Mouse (Mus musculus) neural tube, embryonic 11.5 days (tissue): ENCODE measurements at regions not wholly inside any gene's neighbourhood (a gene's known extent, or its start where the extent isn't known, plus 50 kb on each side); places are given as distances from the start of the nearest gene placed in this dataset.

Experiments used
- ATAC-seq: fragments of 200-750 bp; cut with Nextera tagmentation; 2 replicates; pipeline ENCODE4 v1.8.0; 2017; ENCODE audit warnings: moderate number of reproducible peaks, mild to moderate bottlenecking, moderate TSS enrichment, moderate library complexity; ENCODE audit not compliant: insufficient read depth, low FRiP score, low TSS enrichment
- DNase-seq: peaks from one replicate; pipeline ENCODE4 v3.0.0-alpha.2; 2015; ENCODE audit warnings: low spot score
- H3K27ac ChIP-seq: fragments of 300-500 bp; sonication (generic); 2 replicates; pipeline ENCODE4 v1.5.1; 2014; ENCODE audit warnings: low read depth, mild to moderate bottlenecking, low read length
- H3K27me3 ChIP-seq: fragments of 300-500 bp; sonication (generic); 2 replicates; pipeline ENCODE4 v1.6.1; 2014; ENCODE audit warnings: mild to moderate bottlenecking, low read length, mixed read lengths; ENCODE audit not compliant: control insufficient read depth, insufficient read depth
- H3K36me3 ChIP-seq: fragments of 300-500 bp; sonication (generic); 2 replicates; pipeline ENCODE4 v1.6.1; 2014; ENCODE audit warnings: mild to moderate bottlenecking, low read length, moderate library complexity, mixed read lengths; ENCODE audit not compliant: control insufficient read depth, insufficient read depth
- H3K4me1 ChIP-seq: fragments of 300-500 bp; sonication (generic); 2 replicates; pipeline ENCODE4 v1.6.1; 2014; ENCODE audit warnings: low read length, mixed read lengths; ENCODE audit not compliant: control insufficient read depth, insufficient read depth
- H3K4me2 ChIP-seq: fragments of 300-500 bp; sonication (generic); 2 replicates; pipeline ENCODE4 v1.6.1; 2014; ENCODE audit warnings: low read depth, mild to moderate bottlenecking, moderate library complexity
- H3K4me3 ChIP-seq: fragments of 300-500 bp; sonication (generic); 2 replicates; pipeline ENCODE4 v1.5.1; 2014; ENCODE audit warnings: low read depth, low read length
- H3K9ac ChIP-seq: fragments of 300-500 bp; sonication (generic); 2 replicates; pipeline ENCODE4 v1.6.1; 2014; ENCODE audit warnings: mild to moderate bottlenecking, low read length
- H3K9me3 ChIP-seq: fragments of 300-500 bp; sonication (generic); 2 replicates; pipeline ENCODE4 v1.6.1; 2016; ENCODE audit warnings: low read length; ENCODE audit not compliant: control insufficient read depth
- WGBS: fragments of 180-500 bp; shearing (Covaris S2); extraction: QIAGEN DNeasy Blood & Tissue Kit; methylation state at CpG from one replicate; pipeline ENCODE4 v1.1.7; 2014; 5-methylcytosine and 5-hydroxymethylcytosine counted together

DNA sequence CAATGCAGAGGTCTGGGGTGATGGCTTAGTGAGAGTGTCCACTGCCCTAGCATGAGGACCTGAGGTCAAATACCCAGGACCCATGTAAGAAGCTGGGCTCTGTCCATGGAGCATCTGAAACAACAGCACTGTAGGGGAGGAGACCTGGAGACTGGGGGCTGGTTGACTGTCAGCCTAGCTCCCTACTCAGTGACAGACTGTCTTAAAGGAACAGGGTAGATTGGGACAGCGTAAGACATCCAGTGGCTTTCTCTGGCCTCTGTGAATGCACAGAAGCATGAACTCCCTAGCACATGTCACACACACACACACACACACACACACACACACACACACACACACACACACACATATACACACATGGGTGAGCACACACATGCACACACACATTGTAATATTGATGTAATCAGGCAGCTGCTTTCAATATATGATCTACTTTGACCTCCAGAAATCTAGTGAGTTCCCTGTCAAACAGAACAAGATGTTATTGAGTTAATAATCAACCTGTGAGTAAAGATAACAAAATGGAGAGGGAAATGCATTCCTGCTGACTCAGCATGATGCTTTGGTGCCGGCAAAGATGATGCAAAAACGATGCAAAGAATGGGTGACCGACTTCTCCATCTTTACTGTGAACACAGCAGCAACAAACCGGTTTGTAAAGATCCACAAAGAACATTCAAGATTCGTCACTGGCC, 133.6 kb upstream of the Zfp217 start:
- 78% methylated on average over 6 of the region's 6 CpGs for WGBS
- Histone ChIP-seq H3K27ac (no peak overlapping the region), H3K4me3 (no peak overlapping the region), H3K9ac (no peak overlapping the region), H3K27me3 (no peaks in the 10 kb centered on the region), H3K9me3 (no peaks in the 10 kb centered on the region), H3K36me3 (no peaks in the 10 kb centered on the region), H3K4me1 (no peaks in the 10 kb centered on the region), H3K4me2 (no peak overlapping the region)
- ATAC-seq (no peak), DNase-seq (no peak)

DNA sequence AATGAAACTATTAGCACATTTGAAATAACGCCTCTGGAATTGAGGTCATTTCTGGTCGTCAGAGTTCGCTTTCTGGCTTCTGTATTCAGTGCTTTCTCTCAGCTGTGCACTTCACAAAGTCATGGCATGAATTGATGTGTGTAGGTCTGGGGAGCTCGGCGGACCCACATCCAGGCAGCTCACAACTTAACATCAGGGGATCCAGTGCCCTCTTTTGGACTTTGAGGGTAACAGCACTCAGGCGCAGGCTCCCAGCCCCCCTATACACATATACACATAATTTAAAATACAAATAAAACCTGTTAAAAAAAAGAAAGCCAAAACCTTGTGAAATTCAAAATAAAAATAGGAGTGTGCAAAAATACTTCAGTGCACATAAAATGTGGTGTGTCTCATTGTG, 132.8 kb upstream of the Zfp217 start:
- no peaks in the 10 kb centered on the region for H3K36me3 ChIP-seq
- no peak overlapping the region for H3K4me3 ChIP-seq
- H3K27me3 ChIP-seq: no peaks in the 10 kb centered on the region
- WGBS: 73% methylated on average over 6 of the region's 6 CpGs
- H3K9me3 ChIP-seq: no peaks in the 10 kb centered on the region
- H3K9ac ChIP-seq: no peak overlapping the region
- H3K27ac ChIP-seq: no peak overlapping the region
- DNase-seq: peak; percentile 40
- no peak overlapping the region for H3K4me2 ChIP-seq
- ATAC-seq: no peak
- no peaks in the 10 kb centered on the region for H3K4me1 ChIP-seq

DNA sequence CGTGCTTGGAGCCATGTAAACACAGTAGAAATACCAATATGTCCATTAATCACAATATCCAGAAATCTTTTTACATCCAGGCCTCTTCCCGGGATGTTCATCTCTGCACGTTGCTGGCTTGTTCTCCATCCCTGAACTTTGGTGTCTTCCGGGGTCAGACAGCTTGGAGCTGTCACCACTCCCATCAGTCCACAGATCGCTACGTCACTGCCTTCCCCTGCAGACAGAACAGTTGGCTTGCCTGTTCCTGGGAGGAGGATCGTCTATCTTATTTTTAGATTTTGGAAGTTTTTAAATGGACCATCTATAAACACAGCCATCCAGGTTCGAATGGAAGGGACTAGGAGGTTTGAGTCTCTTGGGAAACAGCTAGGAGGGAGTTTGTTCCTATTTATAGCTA, 130.0 kb upstream of the Zfp217 start:
- no peak for ATAC-seq
- Histone ChIP-seq H3K36me3 (no peaks in the 10 kb centered on the region), H3K4me2 (no peak overlapping the region), H3K9ac (no peak overlapping the region), H3K4me1 (no peaks in the 10 kb centered on the region), H3K9me3 (no peaks in the 10 kb centered on the region), H3K27ac (no peak overlapping the region), H3K27me3 (no peaks in the 10 kb centered on the region), H3K4me3 (no peak overlapping the region)
- 80% methylated on average over 8 of the region's 8 CpGs for WGBS
- DNase-seq: no peak

DNA sequence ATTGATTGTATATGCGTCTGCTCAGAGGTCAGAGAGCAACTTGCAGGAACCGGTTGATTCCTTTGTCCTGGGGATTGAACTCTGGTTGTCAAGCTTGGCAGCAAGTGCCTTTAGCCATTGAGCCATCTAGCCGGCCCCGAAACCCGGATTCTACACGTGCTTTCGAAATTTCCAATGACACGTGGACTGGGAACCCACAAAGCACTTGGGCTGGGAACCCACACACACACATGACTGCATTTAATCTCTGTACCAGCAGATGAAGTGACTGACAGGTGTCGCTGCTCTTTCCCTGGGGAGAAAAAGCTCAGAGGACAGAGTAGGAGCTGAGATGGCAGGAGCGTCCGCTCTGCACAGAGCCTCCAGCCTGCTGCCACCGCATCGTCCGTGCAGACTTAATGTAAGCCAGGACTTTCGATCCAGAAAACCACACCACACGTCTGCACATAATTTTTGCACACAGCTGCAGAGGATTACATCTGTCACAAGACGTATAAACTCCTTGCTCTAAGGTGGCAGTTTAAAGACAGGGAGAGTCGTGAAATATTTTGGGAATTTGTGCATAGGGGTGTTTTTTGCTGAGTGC, 129.4 kb upstream of the Zfp217 start:
- no peak for ATAC-seq
- Histone ChIP-seq H3K4me2 (no peak overlapping the region), H3K4me3 (no peak overlapping the region), H3K27me3 (no peaks in the 10 kb centered on the region), H3K4me1 (no peaks in the 10 kb centered on the region), H3K27ac (no peak overlapping the region), H3K9ac (no peak overlapping the region), H3K36me3 (no peaks in the 10 kb centered on the region), H3K9me3 (no peaks in the 10 kb centered on the region)
- no peak for DNase-seq
- WGBS: 85% methylated on average over 18 of the region's 18 CpGs

DNA sequence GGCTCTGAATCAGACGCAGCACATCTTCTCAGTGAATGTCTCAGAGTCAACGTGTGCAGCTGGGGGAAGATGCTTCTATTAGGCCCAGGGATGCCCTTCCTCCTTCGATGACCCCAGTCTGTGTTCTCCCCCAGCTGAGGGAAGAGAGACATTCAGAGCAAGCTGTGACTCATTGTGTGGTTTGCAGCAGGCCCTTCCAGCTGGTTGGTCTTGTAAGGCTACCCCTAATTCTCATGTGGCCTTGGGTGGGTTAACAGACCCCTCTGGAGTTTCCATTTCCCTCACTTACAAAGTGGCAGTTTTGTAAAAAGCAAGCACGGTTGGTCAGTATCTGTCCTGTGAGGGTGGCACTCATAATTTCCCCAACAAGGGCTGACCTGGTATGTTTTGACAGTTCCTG, 127.8 kb upstream of the Zfp217 start:
- no peak overlapping the region for H3K27ac ChIP-seq
- H3K36me3 ChIP-seq: no peaks in the 10 kb centered on the region
- no peak overlapping the region for H3K9ac ChIP-seq
- no peaks in the 10 kb centered on the region for H3K27me3 ChIP-seq
- WGBS: 69% methylated on average over 4 of the region's 4 CpGs
- H3K4me3 ChIP-seq: no peak overlapping the region
- no peak for ATAC-seq
- DNase-seq: no peak
- no peaks in the 10 kb centered on the region for H3K4me1 ChIP-seq
- H3K9me3 ChIP-seq: no peaks in the 10 kb centered on the region
- H3K4me2 ChIP-seq: no peak overlapping the region

DNA sequence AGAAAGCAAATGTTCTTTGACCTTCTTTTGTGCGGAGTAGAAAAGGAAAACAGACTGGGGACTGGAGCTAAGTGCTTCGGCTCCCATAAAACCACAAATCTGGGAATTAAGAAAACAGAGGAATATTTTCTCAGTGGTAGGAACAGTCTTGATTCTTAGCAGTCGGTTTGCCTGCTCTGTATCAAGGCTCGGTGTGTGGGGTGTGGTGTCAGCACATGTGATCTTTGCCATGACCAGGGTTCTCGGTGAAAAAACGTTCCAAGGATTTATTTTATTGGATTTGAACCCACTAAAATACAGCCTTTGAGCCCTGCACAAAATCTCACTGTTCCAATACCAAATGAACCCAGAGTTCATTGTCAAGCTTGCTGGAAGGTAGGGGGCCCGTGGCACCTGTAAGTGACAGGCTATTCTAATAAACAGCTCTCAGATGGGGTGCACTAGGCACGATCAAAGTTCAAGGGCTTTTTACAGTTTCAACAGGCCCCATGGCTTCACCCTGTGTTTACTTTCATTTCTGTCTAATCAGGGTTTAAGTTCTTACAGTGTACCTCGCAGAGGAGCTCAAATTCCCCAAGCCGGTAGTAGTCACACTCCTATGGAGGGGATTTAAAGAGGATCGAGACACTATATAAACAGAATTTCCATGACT, 122.1 kb upstream of the Zfp217 start:
- no peaks in the 10 kb centered on the region for H3K36me3 ChIP-seq
- DNase-seq: no peak
- H3K4me2 ChIP-seq: no peak overlapping the region
- no peaks in the 10 kb centered on the region for H3K27me3 ChIP-seq
- WGBS: 84% methylated on average over 11 of the region's 11 CpGs
- ATAC-seq: no peak
- no peaks in the 10 kb centered on the region for H3K9me3 ChIP-seq
- no peaks in the 10 kb centered on the region for H3K4me1 ChIP-seq
- no peak overlapping the region for H3K9ac ChIP-seq
- no peak overlapping the region for H3K27ac ChIP-seq
- H3K4me3 ChIP-seq: no peak overlapping the region

DNA sequence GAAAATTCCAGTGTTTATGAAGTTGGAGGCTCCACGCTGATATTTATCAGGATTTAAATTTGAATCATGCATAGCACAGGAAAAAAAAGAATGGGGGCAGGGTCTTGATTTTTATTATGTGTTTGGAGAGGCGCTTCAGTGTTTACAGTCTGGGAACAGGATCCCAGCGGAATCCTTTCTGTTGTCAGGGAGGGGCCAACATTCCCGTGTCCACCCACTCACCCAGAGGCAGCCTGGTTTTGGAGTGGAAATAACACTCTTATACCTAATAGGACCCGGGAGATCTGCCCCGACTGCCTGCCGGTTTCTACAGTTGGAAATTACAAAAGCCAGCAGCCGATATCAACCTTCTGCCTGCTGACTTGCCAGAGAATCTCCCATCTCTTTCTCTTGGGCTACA, 120.2 kb upstream of the Zfp217 start:
- Histone ChIP-seq H3K9ac (no peak overlapping the region), H3K4me2 (no peak overlapping the region), H3K27ac (no peak overlapping the region), H3K27me3 (no peaks in the 10 kb centered on the region), H3K4me3 (no peak overlapping the region), H3K9me3 (no peaks in the 10 kb centered on the region), H3K4me1 (no peaks in the 10 kb centered on the region), H3K36me3 (no peaks in the 10 kb centered on the region)
- ATAC-seq (no peak), DNase-seq (no peak)
- WGBS: 56% methylated on average over 8 of the region's 8 CpGs

DNA sequence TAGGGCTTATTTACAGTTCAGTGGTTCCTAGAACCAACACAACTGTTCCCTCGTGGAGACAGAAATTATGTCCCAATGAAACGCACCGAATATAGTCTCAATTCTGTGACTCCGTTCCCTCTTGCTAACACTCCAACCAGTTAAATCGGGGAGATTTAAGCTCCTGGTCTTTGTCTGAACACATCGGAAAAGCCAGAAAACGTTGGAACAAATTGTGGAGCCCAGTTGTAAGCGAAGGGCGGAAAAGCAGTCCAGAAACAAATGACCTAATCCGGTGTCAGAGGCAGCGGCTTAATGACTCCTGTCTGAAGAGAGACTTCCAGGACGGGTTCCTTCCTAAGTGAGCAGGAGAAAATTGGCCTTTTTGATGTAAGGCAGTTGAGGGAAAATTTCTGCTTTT, 119.2 kb upstream of the Zfp217 start:
- H3K27ac ChIP-seq: no peak overlapping the region
- H3K36me3 ChIP-seq: no peaks in the 10 kb centered on the region
- no peaks in the 10 kb centered on the region for H3K27me3 ChIP-seq
- no peak for DNase-seq
- no peaks in the 10 kb centered on the region for H3K4me1 ChIP-seq
- no peaks in the 10 kb centered on the region for H3K9me3 ChIP-seq
- peak overlapping the region; percentile 28 for H3K4me2 ChIP-seq
- no peak overlapping the region for H3K4me3 ChIP-seq
- no peak for ATAC-seq
- WGBS: 14% methylated on average over 12 of the region's 12 CpGs
- no peak overlapping the region; the same call in 1 of the 2 replicates for H3K9ac ChIP-seq
